Mouse (Mus musculus) midbrain, embryonic 13.5 days (tissue): ENCODE measurements around the gene Smim24. TPM values are rescaled to one million over a fixed set of nuclear protein-coding genes. Genes with fewer than 3 reads are reported as not detected.

Experiments used
- ATAC-seq: fragments of 200-750 bp; cut with Nextera tagmentation; 2 replicates; pipeline ENCODE4 v1.8.0; 2017; ENCODE audit warnings: mild to moderate bottlenecking, moderate TSS enrichment, moderate library complexity
- H3K27ac ChIP-seq: fragments of 300-500 bp; sonication (generic); 2 replicates; pipeline ENCODE4 v1.5.1; 2015; ENCODE audit warnings: inconsistent platforms, mild to moderate bottlenecking, moderate library complexity
- H3K27me3 ChIP-seq: fragments of 300-500 bp; sonication (generic); 2 replicates; pipeline ENCODE4 v1.6.1; 2015; ENCODE audit warnings: mild to moderate bottlenecking, inconsistent platforms
- H3K36me3 ChIP-seq: fragments of 300-500 bp; sonication (generic); 2 replicates; pipeline ENCODE4 v1.6.1; 2015; ENCODE audit warnings: mild to moderate bottlenecking, inconsistent platforms
- H3K4me1 ChIP-seq: fragments of 300-500 bp; sonication (generic); replicated peaks from 2 replicates; pipeline ENCODE4 v1.6.1; 2015; ENCODE audit warnings: inconsistent platforms
- H3K4me2 ChIP-seq: fragments of 300-500 bp; sonication (generic); replicated peaks from 2 replicates; pipeline ENCODE4 v1.6.1; 2015; ENCODE audit warnings: moderate library complexity, mild to moderate bottlenecking, inconsistent platforms
- H3K4me3 ChIP-seq: fragments of 300-500 bp; sonication (generic); replicated peaks from 2 replicates; pipeline ENCODE4 v1.5.1; 2015; ENCODE audit warnings: mild to moderate bottlenecking, inconsistent platforms
- H3K9ac ChIP-seq: fragments of 300-500 bp; sonication (generic); replicated peaks from 2 replicates; pipeline ENCODE4 v1.6.1; 2015; ENCODE audit warnings: mild to moderate bottlenecking, inconsistent platforms
- H3K9me3 ChIP-seq: fragments of 300-500 bp; sonication (generic); 2 replicates; pipeline ENCODE4 v1.6.1; 2016; ENCODE audit warnings: mild to moderate bottlenecking, inconsistent platforms
- WGBS: fragments of 180-500 bp; shearing (Covaris S2); methylation state at CpG from one replicate; pipeline ENCODE4 v1.1.7; 2015; 5-methylcytosine and 5-hydroxymethylcytosine counted together
- polyA plus RNA-seq: library from polyadenylated mRNA; unstranded; fragments of >200 nt; fragmentation: Nextera tagmentation; extraction: Ambion mirVana; gene quantifications from 2 replicates; pipeline ENCODE4 v1.2.1, GENCODE M21; 2015

Smim24 gene
- polyA plus RNA-seq, 1 experiment from 2014 or later, result 1.4 TPM

DNA sequence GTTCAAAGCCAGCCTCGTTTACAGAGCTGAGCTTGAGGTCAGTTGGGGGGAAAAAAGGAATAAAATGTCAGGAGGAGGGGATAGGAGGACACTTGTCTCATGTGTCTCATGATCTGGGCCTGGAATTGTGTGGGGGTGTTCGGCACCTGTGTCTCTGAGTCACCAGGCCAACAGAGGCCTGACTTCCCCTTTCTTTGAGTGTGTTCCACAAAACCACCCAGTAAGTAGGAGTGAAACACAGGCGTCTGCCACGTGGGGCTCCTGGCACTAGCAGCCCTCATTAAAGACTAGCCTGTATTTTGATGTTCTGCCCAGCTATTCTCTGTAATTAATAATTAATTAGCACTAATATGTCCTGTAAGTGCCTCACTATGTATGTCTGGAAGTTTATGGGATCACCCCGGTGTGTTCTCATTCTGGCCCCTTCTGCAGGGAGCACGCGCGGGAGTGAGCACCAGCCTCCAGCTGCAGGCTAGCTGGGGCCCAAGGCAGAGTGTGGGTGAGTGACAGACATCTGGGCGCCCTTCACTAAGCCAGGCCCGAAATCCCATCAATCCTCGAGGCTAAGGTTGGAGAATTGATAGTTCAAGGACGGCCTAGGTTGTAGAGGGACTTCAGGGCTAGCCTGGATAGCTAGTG lies 36.4 kb upstream of the Smim24 start:
- no peak overlapping the region for H3K27ac ChIP-seq
- WGBS, result 54% methylated on average over 12 of the region's 12 CpGs
- H3K27me3 ChIP-seq, result peaks cover 4% of the 10 kb centered on the region; the same call in 1 of the 2 replicates
- H3K36me3 ChIP-seq, result peaks cover 4% of the 10 kb centered on the region; the same call in 1 of the 2 replicates
- H3K9ac ChIP-seq, result no peak overlapping the region
- ATAC-seq, result peak; percentile 18; the same call in 1 of the 2 replicates
- peak overlapping the region; percentile 66; the same call in 1 of the 2 replicates for H3K4me3 ChIP-seq
- peak overlapping the region; percentile 99 for H3K4me2 ChIP-seq
- H3K4me1 ChIP-seq, result peaks cover 34% of the 10 kb centered on the region
- no peaks in the 10 kb centered on the region for H3K9me3 ChIP-seq

DNA sequence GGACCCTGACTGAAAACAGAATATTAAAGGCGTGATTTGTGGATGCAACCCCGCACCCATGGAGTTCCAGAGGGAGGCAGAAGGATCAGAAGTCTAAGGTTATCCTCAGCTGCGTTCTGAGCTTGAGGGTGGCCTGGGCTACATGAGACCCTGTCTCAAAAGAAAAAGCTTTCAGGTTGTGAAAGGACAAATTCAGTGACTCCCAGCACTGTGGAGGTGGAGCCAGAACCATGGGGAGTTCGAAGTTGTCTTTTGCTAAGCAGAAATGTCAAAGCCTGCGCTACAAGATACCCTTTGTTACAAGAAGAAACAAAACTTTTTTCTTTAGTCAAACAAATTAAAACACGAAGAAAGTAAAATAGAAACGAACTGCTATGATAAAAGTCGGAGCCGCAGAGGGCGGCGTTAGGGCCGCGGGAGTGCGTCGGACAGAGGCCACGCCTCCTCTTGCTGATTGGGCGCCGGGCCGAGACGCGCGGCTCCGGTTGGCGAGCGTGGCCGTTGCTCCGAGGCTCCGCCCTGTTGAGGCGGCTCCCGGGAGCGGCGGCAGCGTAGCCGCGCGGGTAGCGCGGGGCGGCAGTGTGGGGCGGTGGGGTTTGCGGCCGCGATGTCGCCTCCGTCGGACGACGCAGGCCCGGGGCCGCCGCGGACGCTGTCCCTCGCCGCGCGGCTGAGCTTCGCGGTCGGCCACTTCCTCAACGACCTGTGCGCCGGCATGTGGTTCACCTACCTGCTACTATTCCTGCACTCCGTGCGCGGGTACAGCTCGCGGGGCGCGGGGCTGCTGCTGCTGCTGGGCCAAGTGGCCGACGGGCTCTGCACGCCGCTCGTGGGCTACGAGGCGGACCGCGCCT lies 35.6 kb upstream of the Smim24 start, which contains the start of gene Mfsd12:
Gene Mfsd12, plus strand, starts transcription at position 501 of the 854 bp plus-strand sequence.
- H3K4me3 ChIP-seq, result peak within 1 kb of the TSS; percentile 66
- peaks cover 34% of the 10 kb centered on the region for H3K4me1 ChIP-seq
- ATAC-seq, result peak; percentile 90
- H3K4me2 ChIP-seq, result peak within 1 kb of the TSS; percentile 99
- peak within 1 kb of the TSS; percentile 87 for H3K9ac ChIP-seq
- H3K27ac ChIP-seq, result peak within 1 kb of the TSS; percentile 57; the same call in 1 of the 2 replicates
- WGBS, result 2% methylated on average over 78 of the region's 79 CpGs
- peaks cover 4% of the 10 kb centered on the region; the same call in 1 of the 2 replicates for H3K27me3 ChIP-seq
- peaks cover 9% of the 10 kb centered on the region; the same call in 1 of the 2 replicates for H3K36me3 ChIP-seq
- H3K9me3 ChIP-seq, result no peaks in the 10 kb centered on the region

DNA sequence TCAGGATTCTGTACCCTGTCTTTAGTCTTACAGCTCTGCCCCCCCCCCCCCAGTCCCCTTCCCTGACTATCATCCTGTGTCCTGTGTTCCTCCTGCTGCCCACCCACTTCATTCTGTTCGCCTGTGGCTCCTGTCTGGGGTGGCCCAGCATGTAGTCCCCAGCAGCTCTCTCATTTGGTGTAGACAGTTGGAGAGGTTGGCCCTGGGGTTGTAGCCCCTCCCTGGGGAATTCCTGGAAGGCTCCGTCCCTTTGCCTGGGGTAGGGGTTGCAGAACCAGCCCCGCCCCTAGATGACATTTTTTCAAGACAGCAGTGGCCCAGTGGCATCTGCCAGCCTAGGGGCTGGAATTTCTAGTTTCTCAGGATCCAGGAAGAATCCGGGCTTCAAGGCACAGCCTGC lies 34.6 kb upstream of the Smim24 start:
- peak overlapping the region; percentile 66 for H3K4me3 ChIP-seq
- peak overlapping the region; percentile 99 for H3K4me2 ChIP-seq
- peaks cover 14% of the 10 kb centered on the region; the same call in 1 of the 2 replicates for H3K36me3 ChIP-seq
- H3K4me1 ChIP-seq, result peaks cover 43% of the 10 kb centered on the region
- WGBS, result 20% methylated on average over 4 of the region's 4 CpGs
- peaks cover 14% of the 10 kb centered on the region for H3K27me3 ChIP-seq
- H3K9me3 ChIP-seq, result no peaks in the 10 kb centered on the region
- ATAC-seq, result 0 out of 2 replicates have a peak, but pooled peaks have one; percentile 10
- H3K27ac ChIP-seq, result no peak overlapping the region
- H3K9ac ChIP-seq, result peak overlapping the region; percentile 87

DNA sequence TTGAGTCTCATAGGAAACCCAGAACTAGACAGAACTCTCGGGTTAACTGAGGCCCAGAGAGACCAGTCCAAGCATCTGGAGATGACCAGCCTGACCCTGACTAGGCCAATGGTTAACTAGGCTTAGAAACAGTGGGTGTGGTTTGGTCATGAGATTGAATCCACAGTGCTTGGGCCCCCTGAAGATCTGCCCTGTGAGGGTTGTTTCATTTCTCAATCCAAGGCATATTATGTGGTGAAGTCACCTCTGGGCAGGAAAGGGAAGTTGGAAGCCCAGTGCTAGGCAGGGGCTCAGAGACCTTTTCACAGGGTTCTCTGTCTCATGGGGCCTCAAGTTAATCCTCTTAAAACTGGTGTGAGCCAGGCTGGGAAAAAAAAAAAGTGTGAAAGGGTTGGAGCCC lies 34.0 kb upstream of the Smim24 start:
- no peak for ATAC-seq
- Histone ChIP-seq H3K4me1 (peaks cover 49% of the 10 kb centered on the region), H3K4me3 (peak overlapping the region; percentile 66), H3K36me3 (peaks cover 14% of the 10 kb centered on the region; the same call in 1 of the 2 replicates), H3K27ac (no peak overlapping the region), H3K9ac (peak overlapping the region; percentile 87), H3K4me2 (peak overlapping the region; percentile 99), H3K9me3 (no peaks in the 10 kb centered on the region), H3K27me3 (peaks cover 20% of the 10 kb centered on the region)
- 63% methylated on average over 1 of the region's 1 CpGs for WGBS

- H3K9ac ChIP-seq, result 0 out of 2 replicates have a peak overlapping the region, but pooled peaks have one; percentile 36
- no peak for ATAC-seq
- H3K4me1 ChIP-seq, result peaks cover 68% of the 10 kb centered on the region
- no peak overlapping the region for H3K4me3 ChIP-seq
- WGBS, result 72% methylated on average over 8 of the region's 8 CpGs
- H3K27ac ChIP-seq, result no peak overlapping the region
- no peak overlapping the region for H3K4me2 ChIP-seq
- peaks cover 25% of the 10 kb centered on the region for H3K27me3 ChIP-seq
- H3K9me3 ChIP-seq, result no peaks in the 10 kb centered on the region
- peaks cover 15% of the 10 kb centered on the region; the same call in 1 of the 2 replicates for H3K36me3 ChIP-seq
These were observed 32.1 kb upstream of the Smim24 start for GRCm38 (mm10) chr10:81360721-81361120.

DNA sequence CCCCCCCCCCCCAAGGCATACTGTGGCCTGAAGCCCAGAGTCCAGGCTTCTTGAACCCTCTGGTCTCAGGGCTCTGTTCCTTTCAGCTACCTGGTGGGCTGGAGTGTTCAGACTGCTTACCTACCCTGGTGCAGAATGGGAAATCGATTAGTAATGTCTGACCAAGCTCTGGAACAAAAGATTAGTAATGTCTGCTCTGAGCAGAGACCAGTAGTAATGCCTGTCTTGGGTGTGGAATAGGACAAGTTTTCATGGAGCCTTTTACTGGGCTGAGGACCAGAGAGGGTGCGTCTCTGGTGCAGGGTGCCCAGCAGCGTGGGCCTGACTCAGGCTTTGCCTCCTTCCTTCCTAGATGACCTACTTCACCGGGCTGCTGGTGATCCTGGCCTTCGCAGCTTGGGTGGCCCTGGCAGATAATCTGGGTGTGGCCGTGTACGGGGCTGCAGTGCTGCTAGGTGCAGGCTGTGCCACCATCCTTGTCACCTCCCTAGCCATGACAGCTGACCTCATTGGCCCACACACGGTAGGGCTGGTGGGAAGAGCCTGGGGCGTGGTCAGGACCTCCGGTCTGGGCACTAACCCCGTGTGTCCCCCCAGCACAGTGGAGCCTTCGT lies 30.4 kb upstream of the Smim24 start:
- Histone ChIP-seq H3K27ac (no peak overlapping the region), H3K36me3 (peaks cover 31% of the 10 kb centered on the region), H3K4me1 (peaks cover 74% of the 10 kb centered on the region), H3K9ac (no peak overlapping the region), H3K4me3 (no peak overlapping the region), H3K4me2 (no peak overlapping the region), H3K27me3 (peaks cover 25% of the 10 kb centered on the region), H3K9me3 (no peaks in the 10 kb centered on the region)
- WGBS, result 79% methylated on average over 12 of the region's 12 CpGs
- no peak for ATAC-seq

- Histone ChIP-seq H3K36me3 (peaks cover 44% of the 10 kb centered on the region), H3K9me3 (no peaks in the 10 kb centered on the region), H3K4me2 (peak overlapping the region; percentile 56), H3K4me1 (peaks cover 64% of the 10 kb centered on the region), H3K9ac (peak overlapping the region; percentile 60), H3K27ac (no peak overlapping the region), H3K4me3 (peak overlapping the region; percentile 36), H3K27me3 (peaks cover 25% of the 10 kb centered on the region)
- 0 out of 2 replicates have a peak, but pooled peaks have one; percentile 10 for ATAC-seq
- WGBS, result 9% methylated on average over 54 of the region's 54 CpGs
These were observed 29.2 kb upstream of the Smim24 start for GRCm38 (mm10) chr10:81363436-81364346.

- Histone ChIP-seq H3K4me3 (peak overlapping the region; percentile 36), H3K4me1 (peaks cover 56% of the 10 kb centered on the region), H3K4me2 (peak overlapping the region; percentile 56), H3K27me3 (peaks cover 25% of the 10 kb centered on the region), H3K9me3 (no peaks in the 10 kb centered on the region), H3K9ac (peak overlapping the region; percentile 60), H3K36me3 (peaks cover 53% of the 10 kb centered on the region), H3K27ac (no peak overlapping the region)
- 6% methylated on average over 28 of the region's 28 CpGs for WGBS
- peak; percentile 2 for ATAC-seq
These were observed 28.2 kb upstream of the Smim24 start for GRCm38 (mm10) chr10:81364666-81365065.

GRCm38 (mm10) chr10:81365073-81365472 lies 27.8 kb upstream of the Smim24 start:
- H3K4me1 ChIP-seq, result peaks cover 56% of the 10 kb centered on the region
- no peaks in the 10 kb centered on the region for H3K9me3 ChIP-seq
- H3K4me3 ChIP-seq, result no peak overlapping the region
- peak overlapping the region; percentile 56 for H3K4me2 ChIP-seq
- peaks cover 25% of the 10 kb centered on the region for H3K27me3 ChIP-seq
- peaks cover 57% of the 10 kb centered on the region for H3K36me3 ChIP-seq
- ATAC-seq, result peak; percentile 32
- no peak overlapping the region for H3K9ac ChIP-seq
- no peak overlapping the region for H3K27ac ChIP-seq
- WGBS, result 29% methylated on average over 4 of the region's 4 CpGs

GRCm38 (mm10) chr10:81365672-81366476 lies 27.0 kb upstream of the Smim24 start, which contains the start of gene 4930404N11Rik:
TSS of gene 4930404N11Rik (minus strand) at chr10:81365816.
- peak; percentile 25; the same call in 1 of the 2 replicates for ATAC-seq
- Histone ChIP-seq H3K4me2 (peak within 1 kb of the TSS; percentile 56), H3K9ac (peak within 1 kb of the TSS; percentile 60), H3K4me1 (peaks cover 50% of the 10 kb centered on the region), H3K27me3 (peaks cover 25% of the 10 kb centered on the region), H3K4me3 (peak within 1 kb of the TSS; percentile 36), H3K27ac (0 out of 2 replicates have a peak within 1 kb of the TSS, but pooled peaks have one; percentile 5), H3K9me3 (no peaks in the 10 kb centered on the region), H3K36me3 (peaks cover 65% of the 10 kb centered on the region)
- 16% methylated on average over 12 of the region's 12 CpGs for WGBS
